In the genomic region with DNA sequence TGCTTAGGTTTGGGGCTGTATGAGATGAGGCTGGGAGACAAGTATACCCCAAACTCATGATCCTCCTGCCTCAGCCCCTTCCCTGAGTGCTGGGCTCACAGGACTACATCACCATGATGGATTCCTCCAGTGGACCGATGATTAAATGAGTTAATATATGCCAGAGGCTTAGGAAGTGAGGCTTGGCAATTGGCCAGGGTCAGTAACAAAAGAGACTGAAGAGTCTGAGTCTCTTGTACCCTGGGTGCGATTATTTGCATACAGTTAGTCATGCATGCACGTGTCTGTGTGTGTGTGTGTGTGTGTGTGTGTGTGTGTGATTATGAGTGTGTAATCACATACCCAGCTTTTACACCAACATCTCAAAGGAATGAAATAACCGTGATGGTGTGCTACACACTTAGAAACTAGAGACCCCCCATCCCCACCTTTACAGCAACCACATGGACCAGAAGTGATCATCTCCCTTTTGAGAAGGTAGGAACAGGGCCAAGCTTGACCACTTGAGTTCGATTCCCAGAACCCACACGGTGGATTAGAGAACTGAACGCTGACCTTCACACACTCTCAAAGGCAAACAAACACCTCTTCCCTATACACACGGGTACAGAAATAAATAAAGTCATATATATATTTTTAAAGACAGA, we compare ENCODE assay signal across 8 mouse cellular contexts. TPM values are rescaled to one million over a fixed set of nuclear protein-coding genes. Genes with fewer than 3 reads are reported as not detected.
DNase-seq lines count a peak whose midpoint lies in the region; ATAC-seq and TF ChIP-seq lines count a peak whose summit lies in the region.

No protein-coding gene starts in this region.

- peaks cover 91% of the 10 kb centered on the region for H3K4me1 ChIP-seq in erythroblast, embryonic 14.5 days (ENCODE audit: control insufficient read depth)
- H3K4me1 ChIP-seq in G1E (ENCODE audit: insufficient read depth, low read depth, low read length) = peaks cover 79% of the 10 kb centered on the region
- peaks cover 67% of the 10 kb centered on the region for H3K4me1 ChIP-seq in heart, embryonic 10.5 days
- peaks cover 44% of the 10 kb centered on the region for H3K4me1 ChIP-seq in lung, embryonic 16.5 days (replicated peaks; ENCODE audit: control insufficient read depth, insufficient read depth, low read length)

- TF ChIP-seq CTCF in G1E (IDR thresholded peaks at IDR 0.05; ENCODE audit: low read depth, low read length) = no peak

- H3K4me3 ChIP-seq in erythroblast, embryonic 14.5 days (replicated peaks) = peak overlapping the region; percentile 49
- H3K4me3 ChIP-seq in G1E (ENCODE audit: low read depth, low read length) = peak overlapping the region; percentile 76
- H3K4me3 ChIP-seq in heart, embryonic 10.5 days = peak overlapping the region; percentile 67; the same call in 1 of the 2 replicates
- peak overlapping the region; percentile 73 for H3K4me3 ChIP-seq in lung, embryonic 16.5 days (ENCODE audit: low read length)

- ATAC-seq in erythroblast, adult 5-6 weeks (replicated peaks; ENCODE audit: low FRiP score, poor library complexity, severe bottlenecking) = no peak
- no peak for ATAC-seq in G1E (ENCODE audit: extremely low read depth, insufficient number of reproducible peaks, low FRiP score, poor library complexity, severe bottlenecking)
- ATAC-seq in lung, embryonic 16.5 days (ENCODE audit: low read depth) = peak; percentile 1; the same call in 1 of the 2 replicates

- peaks cover 14% of the 10 kb centered on the region for H3K36me3 ChIP-seq in erythroblast, embryonic 14.5 days (ENCODE audit: control insufficient read depth)
- peaks cover 34% of the 10 kb centered on the region for H3K36me3 ChIP-seq in G1E (replicated peaks)
- peaks cover 9% of the 10 kb centered on the region for H3K36me3 ChIP-seq in heart, embryonic 10.5 days
- peaks cover 13% of the 10 kb centered on the region for H3K36me3 ChIP-seq in lung, embryonic 16.5 days (ENCODE audit: control insufficient read depth, insufficient read depth, low read length)

- 71% methylated on average over 8 of the region's 8 CpGs for WGBS in heart, embryonic 10.5 days
- 7% methylated on average over 8 of the region's 8 CpGs for WGBS in lung, embryonic 16.5 days

- peaks cover under 1% of the 10 kb centered on the region for H3K9me3 ChIP-seq in erythroblast, embryonic 14.5 days (ENCODE audit: control insufficient read depth, low read length)
- H3K9me3 ChIP-seq in G1E (replicated peaks) = no peaks in the 10 kb centered on the region
- H3K9me3 ChIP-seq in heart, embryonic 10.5 days = no peaks in the 10 kb centered on the region
- H3K9me3 ChIP-seq in lung, embryonic 16.5 days (ENCODE audit: control insufficient read depth, low read length) = no peaks in the 10 kb centered on the region

- DNase-seq in G1E (ENCODE audit: low spot score) = no peak
- DNase-seq in heart, embryonic 10.5 days (ENCODE audit: low spot score) = peak; percentile 76
- DNase-seq in kidney, adult 9 months = peak; percentile 78
- peak; percentile 55 to 78 for DNase-seq in spleen, postnatal 4 days (ENCODE audit: low spot score in 2 of 2)
- DNase-seq in testis, postnatal 10 days (ENCODE audit: low spot score) = no peak

- peak overlapping the region; percentile 95 for H3K27ac ChIP-seq in heart, embryonic 10.5 days
- H3K27ac ChIP-seq in lung, embryonic 16.5 days (ENCODE audit: low read length) = peak overlapping the region; percentile 100

- peaks cover 27% of the 10 kb centered on the region for H3K27me3 ChIP-seq in erythroblast, embryonic 14.5 days (ENCODE audit: control insufficient read depth)
- H3K27me3 ChIP-seq in G1E (ENCODE audit: insufficient read depth, low read length) = no peaks in the 10 kb centered on the region
- H3K27me3 ChIP-seq in heart, embryonic 10.5 days (ENCODE audit: insufficient read depth, poor library complexity, severe bottlenecking) = 0 out of 2 replicates have a peak, but pooled peaks cover 4% of the 10 kb centered on the region
- H3K27me3 ChIP-seq in lung, embryonic 16.5 days (ENCODE audit: control insufficient read depth, insufficient read depth, low read depth, low read length) = no peaks in the 10 kb centered on the region

- peak overlapping the region; percentile 73 for H3K9ac ChIP-seq in lung, embryonic 16.5 days (ENCODE audit: low read length)

- peak overlapping the region; percentile 68 for H3K4me2 ChIP-seq in lung, embryonic 16.5 days (ENCODE audit: low read depth, low read length)

RNA-seq across cellular contexts. Expression of a gene that starts 3.3 kb away (rescaled TPM):
- 7.8 and 8.0 TPM in 2 replicates for polyA plus RNA-seq in erythroblast, embryonic 14.5 days (2012)
- 0.42 and 0.58 TPM in 2 replicates for total RNA-seq in erythroblast, adult 5-6 weeks (2015; ENCODE audit: low replicate concordance)
- total RNA-seq in erythroblast, adult 5-6 weeks (2017; ENCODE audit: low replicate concordance) = 0.17 TPM in 1 of 2 replicates, not detected in the other
- 240 and 246 TPM in 2 replicates for total RNA-seq in G1E (2014; fragmentation: Nextera tagmentation)
- total RNA-seq in G1E (2017) = 18.0 and 19.6 TPM in 2 replicates
- 162 and 183 TPM in 2 replicates for polyA plus RNA-seq in G1E (2012)
- polyA plus RNA-seq in heart, embryonic 10.5 days (2016; fragmentation: Nextera tagmentation; extraction: Ambion mirVana) = 18.2 and 31.3 TPM in 2 replicates
- 56.0 and 57.0 TPM in 2 replicates for polyA plus RNA-seq in lung, embryonic 16.5 days (2015; fragmentation: Nextera tagmentation; extraction: Ambion mirVana)

RNA-seq across cellular contexts. Expression of a gene that starts 14.9 kb away (rescaled TPM):
- polyA plus RNA-seq in erythroblast, embryonic 14.5 days (2012) = not detected in 2 replicates
- total RNA-seq in erythroblast, adult 5-6 weeks (2015; ENCODE audit: low replicate concordance) = not detected in 2 replicates
- total RNA-seq in erythroblast, adult 5-6 weeks (2017; ENCODE audit: low replicate concordance) = not detected in 2 replicates
- 0.87 and 1.9 TPM in 2 replicates for total RNA-seq in G1E (2014; fragmentation: Nextera tagmentation)
- total RNA-seq in G1E (2017) = 0.29 and 0.71 TPM in 2 replicates
- polyA plus RNA-seq in G1E (2012) = 0.02 and 0.08 TPM in 2 replicates
- 0.03 and 0.04 TPM in 2 replicates for polyA plus RNA-seq in heart, embryonic 10.5 days (2016; fragmentation: Nextera tagmentation; extraction: Ambion mirVana)
- polyA plus RNA-seq in lung, embryonic 16.5 days (2015; fragmentation: Nextera tagmentation; extraction: Ambion mirVana) = 0.28 and 0.50 TPM in 2 replicates

RNA-seq across cellular contexts. Expression of a gene that starts 31.2 kb away (rescaled TPM):
- polyA plus RNA-seq in erythroblast, embryonic 14.5 days (2012) = 7.3 and 7.7 TPM in 2 replicates
- total RNA-seq in erythroblast, adult 5-6 weeks (2015; ENCODE audit: low replicate concordance) = 14.0 and 21.3 TPM in 2 replicates
- total RNA-seq in erythroblast, adult 5-6 weeks (2017; ENCODE audit: low replicate concordance) = 10.6 and 18.9 TPM in 2 replicates
- 102 and 112 TPM in 2 replicates for total RNA-seq in G1E (2014; fragmentation: Nextera tagmentation)
- 44.9 and 50.2 TPM in 2 replicates for total RNA-seq in G1E (2017)
- 92.9 and 94.1 TPM in 2 replicates for polyA plus RNA-seq in G1E (2012)
- polyA plus RNA-seq in heart, embryonic 10.5 days (2016; fragmentation: Nextera tagmentation; extraction: Ambion mirVana) = 112 and 124 TPM in 2 replicates
- polyA plus RNA-seq in lung, embryonic 16.5 days (2015; fragmentation: Nextera tagmentation; extraction: Ambion mirVana) = 104 and 105 TPM in 2 replicates

Comparison
In these comparisons a context has a peak if more than half of its experiments do, and no peak if none do; other contexts are left out.
1. DNase-seq: peak in heart, embryonic 10.5 days (single experiment), kidney, adult 9 months (single experiment) and spleen, postnatal 4 days (2 of 2); none in G1E (single experiment) and testis, postnatal 10 days (single experiment).
2. RNA of a gene that starts 31.2 kb away (polyA plus RNA-seq): 112 to 124 TPM in heart, embryonic 10.5 days, 104 to 105 TPM in lung, embryonic 16.5 days and 92.9 to 94.1 TPM in G1E; 7.3 to 7.7 TPM in erythroblast, embryonic 14.5 days; every median in the first group is over 10 times any median in the second.
3. Peak in every context shown above with its lines, with median percentiles within 50 percentile points of each other: H3K4me3 ChIP-seq.